In genomic region chr11:71007831-71008230, GRCm38 (mm10) we compare ENCODE assay signal across 29 mouse cellular contexts. TPM values are rescaled to one million over a fixed set of nuclear protein-coding genes. Genes with fewer than 3 reads are reported as not detected.
A peak's percentile ranks its signal among the peaks of the same experiment; 100 is the strongest.
DNase-seq lines count a peak whose midpoint lies in the region; ATAC-seq and TF ChIP-seq lines count a peak whose summit lies in the region.
"Had no signal": no experiment of that assay in that cellular context is flagged by ENCODE, and none has a peak within 500 bp of the region (broad histone marks: within the 10 kb centered on the region; RNA-seq: fewer than 3 reads in every experiment).

No protein-coding gene starts in this region.

- H3K9me3 ChIP-seq in hindbrain, embryonic 13.5 days, result no peaks in the 10 kb centered on the region
- no peaks in the 10 kb centered on the region for H3K9me3 ChIP-seq in hindbrain, embryonic 12.5 days (replicated peaks)
- H3K9me3 ChIP-seq: hindbrain, embryonic 10.5 days; intestine, embryonic 15.5 days; limb, embryonic 15.5 days; midbrain, embryonic 13.5 days; neural tube, embryonic 13.5 days; stomach, embryonic 15.5 days had no signal

- ATAC-seq in hindbrain, embryonic 13.5 days (ENCODE audit: low FRiP score), result no peak
- ATAC-seq in hindbrain, embryonic 12.5 days (ENCODE audit: low FRiP score), result no peak
- ATAC-seq: forebrain, embryonic 16.5 days; hindbrain, postnatal 0 days; intestine, embryonic 15.5 days; midbrain, embryonic 13.5 days had no signal

- no peak overlapping the region for H3K4me2 ChIP-seq in hindbrain, embryonic 13.5 days
- no peak overlapping the region for H3K4me2 ChIP-seq in hindbrain, embryonic 12.5 days (replicated peaks)
- H3K4me2 ChIP-seq: intestine, embryonic 15.5 days; limb, embryonic 15.5 days; midbrain, embryonic 13.5 days; neural tube, embryonic 13.5 days; stomach, embryonic 15.5 days had no signal

- peaks cover 52% of the 10 kb centered on the region for H3K36me3 ChIP-seq in hindbrain, embryonic 13.5 days
- peaks cover 38% of the 10 kb centered on the region for H3K36me3 ChIP-seq in hindbrain, embryonic 12.5 days

- peak overlapping the region; percentile 13; the same call in 1 of the 2 replicates for H3K9ac ChIP-seq in hindbrain, embryonic 13.5 days
- H3K9ac ChIP-seq in hindbrain, embryonic 12.5 days, result no peak overlapping the region
- H3K9ac ChIP-seq: intestine, embryonic 15.5 days; limb, embryonic 15.5 days; liver, embryonic 14.5 days; midbrain, embryonic 13.5 days; neural tube, embryonic 13.5 days; stomach, embryonic 15.5 days had no signal

- peak; percentile 86 for DNase-seq in heart, adult 11 months
- DNase-seq in heart, postnatal 25 days (ENCODE audit: low spot score), result no peak
- DNase-seq in lung, postnatal 10 days, result peak; percentile 38
- DNase-seq in cerebellum, adult 9-11 months, result no peak
- DNase-seq in urinary bladder, postnatal 4 days (ENCODE audit: low spot score in 2 of 2), result no peak
- DNase-seq: cerebellum, adult 18-20 months; gastrocnemius, postnatal 10 days; kidney, adult 8-10 months; kidney, postnatal 10 days; layer of hippocampus, postnatal 36 days; left cerebral cortex, postnatal 4 days; right cerebral cortex, postnatal 14 days; thymus, adult 18-20 months; thymus, postnatal 25 days had no signal

- 94% methylated on average over 7 of the region's 7 CpGs for WGBS in hindbrain, embryonic 13.5 days
- WGBS in hindbrain, embryonic 12.5 days, result 94% methylated on average over 7 of the region's 7 CpGs

- no peak overlapping the region for H3K4me3 ChIP-seq in hindbrain, embryonic 13.5 days
- no peak overlapping the region for H3K4me3 ChIP-seq in hindbrain, embryonic 12.5 days
- H3K4me3 ChIP-seq in bone marrow macrophage, adult 2 months (ENCODE audit: insufficient read depth, low read length), result no peak overlapping the region
- H3K4me3 ChIP-seq: erythroblast, embryonic 14.5 days; hindbrain, embryonic 10.5 days; intestine, embryonic 15.5 days; limb, embryonic 15.5 days; midbrain, embryonic 13.5 days; neural tube, embryonic 13.5 days; stomach, embryonic 15.5 days had no signal

- H3K27ac ChIP-seq in hindbrain, embryonic 13.5 days, result no peak overlapping the region
- no peak overlapping the region for H3K27ac ChIP-seq in hindbrain, embryonic 12.5 days
- H3K27ac ChIP-seq in bone marrow macrophage, adult 2 months (ENCODE audit: insufficient read depth, low read depth, low read length), result peak overlapping the region; percentile 73
- H3K27ac ChIP-seq: hindbrain, embryonic 10.5 days; hindbrain, postnatal 0 days; intestine, embryonic 15.5 days; limb, embryonic 15.5 days; liver, embryonic 14.5 days; midbrain, embryonic 13.5 days; neural tube, embryonic 13.5 days; stomach, embryonic 15.5 days had no signal

- no peaks in the 10 kb centered on the region for H3K27me3 ChIP-seq in hindbrain, embryonic 13.5 days
- no peaks in the 10 kb centered on the region for H3K27me3 ChIP-seq in hindbrain, embryonic 12.5 days
- H3K27me3 ChIP-seq: intestine, embryonic 15.5 days; limb, embryonic 15.5 days; midbrain, embryonic 13.5 days; neural tube, embryonic 13.5 days; stomach, embryonic 15.5 days had no signal

- peaks cover 14% of the 10 kb centered on the region for H3K4me1 ChIP-seq in hindbrain, embryonic 13.5 days (replicated peaks)
- H3K4me1 ChIP-seq in hindbrain, embryonic 12.5 days, result peaks cover 10% of the 10 kb centered on the region
- H3K4me1 ChIP-seq in bone marrow macrophage, adult 2 months (ENCODE audit: control insufficient read depth, insufficient read depth, low read length), result peaks cover 18% of the 10 kb centered on the region

- intact Hi-C loops in heart, postnatal 25 days (cut with DNase I), result no loop called here

- no peak for TF ChIP-seq CTCF in bone marrow macrophage, adult 2 months (IDR thresholded peaks at IDR 0.05; ENCODE audit: low read depth, low read length)

- TF ChIP-seq POLR2A in bone marrow macrophage, adult 2 months (IDR thresholded peaks at IDR 0.05; ENCODE audit: borderline replicate concordance, low read depth, low read length), result no peak

RNA-seq across cellular contexts. Expression of gene Dhx33, which starts 3.6 kb away (rescaled TPM):
- 1 to 10 TPM; 8.1 to 9.3 TPM for total RNA-seq in heart, postnatal 25 days (2021)
- polyA plus RNA-seq in hindbrain, embryonic 13.5 days (2015; fragmentation: Nextera tagmentation; extraction: Ambion mirVana), result 13.9 and 14.4 TPM in 2 replicates
- 21.3 and 22.3 TPM in 2 replicates for polyA plus RNA-seq in hindbrain, embryonic 12.5 days (2016; fragmentation: Nextera tagmentation; extraction: Ambion mirVana)
- polyA plus RNA-seq in bone marrow macrophage, adult 2 months (2012; ENCODE audit: insufficient read depth, insufficient read length, missing spikeins), result 12.6 and 13.2 TPM in 2 replicates

RNA-seq across cellular contexts. Expression of gene Mis12, which starts 11.6 kb away (rescaled TPM):
- total RNA-seq in heart, postnatal 25 days (2021), result 1 to 10 TPM; 6.2 to 7.1 TPM
- 39.0 and 40.9 TPM in 2 replicates for polyA plus RNA-seq in hindbrain, embryonic 13.5 days (2015; fragmentation: Nextera tagmentation; extraction: Ambion mirVana)
- 49.7 and 53.4 TPM in 2 replicates for polyA plus RNA-seq in hindbrain, embryonic 12.5 days (2016; fragmentation: Nextera tagmentation; extraction: Ambion mirVana)
- 29.7 and 29.8 TPM in 2 replicates for polyA plus RNA-seq in bone marrow macrophage, adult 2 months (2012; ENCODE audit: insufficient read depth, insufficient read length, missing spikeins)

RNA-seq across cellular contexts. Expression of gene Derl2, which starts 11.8 kb away (rescaled TPM):
- 10 to 100 TPM; 34.8 to 35.6 TPM for total RNA-seq in heart, postnatal 25 days (2021)
- 30.7 and 34.7 TPM in 2 replicates for polyA plus RNA-seq in hindbrain, embryonic 13.5 days (2015; fragmentation: Nextera tagmentation; extraction: Ambion mirVana)
- 41.1 and 44.8 TPM in 2 replicates for polyA plus RNA-seq in hindbrain, embryonic 12.5 days (2016; fragmentation: Nextera tagmentation; extraction: Ambion mirVana)
- 81.9 and 90.4 TPM in 2 replicates for polyA plus RNA-seq in bone marrow macrophage, adult 2 months (2012; ENCODE audit: insufficient read depth, insufficient read length, missing spikeins)

RNA-seq across cellular contexts. Expression of gene C1qbp, which starts 25.0 kb away (rescaled TPM):
- 100 to 1,000 TPM; 218 to 234 TPM for total RNA-seq in heart, postnatal 25 days (2021)
- 191 and 192 TPM in 2 replicates for polyA plus RNA-seq in hindbrain, embryonic 13.5 days (2015; fragmentation: Nextera tagmentation; extraction: Ambion mirVana)
- polyA plus RNA-seq in hindbrain, embryonic 12.5 days (2016; fragmentation: Nextera tagmentation; extraction: Ambion mirVana), result 204 and 206 TPM in 2 replicates
- 49.8 and 63.2 TPM in 2 replicates for polyA plus RNA-seq in bone marrow macrophage, adult 2 months (2012; ENCODE audit: insufficient read depth, insufficient read length, missing spikeins)

RNA-seq across cellular contexts. Expression of gene 6330403K07Rik, which starts 25.5 kb away (rescaled TPM):
- total RNA-seq in heart, postnatal 25 days (2021), result under 1 TPM; 0.49 to 0.75 TPM
- 601 TPM in 2 replicates for polyA plus RNA-seq in hindbrain, embryonic 13.5 days (2015; fragmentation: Nextera tagmentation; extraction: Ambion mirVana)
- 417 TPM in 2 replicates for polyA plus RNA-seq in hindbrain, embryonic 12.5 days (2016; fragmentation: Nextera tagmentation; extraction: Ambion mirVana)
- not detected in 2 replicates for polyA plus RNA-seq in bone marrow macrophage, adult 2 months (2012; ENCODE audit: insufficient read depth, insufficient read length, missing spikeins)
- total RNA-seq: granulocyte monocyte progenitor cell, adult 5-6 weeks; megakaryocyte-erythroid progenitor cell, adult 5-6 weeks had no signal

Comparison
In these comparisons a context has a peak if more than half of its experiments do, and no peak if none do; other contexts are left out.
1. DNase-seq: peak in heart, adult 11 months (single experiment) and lung, postnatal 10 days (single experiment); none in heart, postnatal 25 days (single experiment), cerebellum, adult 9-11 months (single experiment) and urinary bladder, postnatal 4 days (0 of 2).